Mouse (Mus musculus) kidney, embryonic 14.5 days (tissue): ENCODE measurements around the gene Ddx39. TPM values are rescaled to one million over a fixed set of nuclear protein-coding genes. Genes with fewer than 3 reads are reported as not detected.

Experiments used
- ATAC-seq: fragments of 200-750 bp; cut with Nextera tagmentation; 2 replicates; pipeline ENCODE4 v1.8.0; 2017; ENCODE audit warnings: moderate number of reproducible peaks, mild to moderate bottlenecking, moderate TSS enrichment, moderate library complexity; ENCODE audit not compliant: low FRiP score, low TSS enrichment
- H3K27ac ChIP-seq: fragments of 300-500 bp; sonication (generic); 2 replicates; pipeline ENCODE4 v1.5.1; 2014; ENCODE audit warnings: low read depth, mild to moderate bottlenecking, low read length, moderate library complexity, mixed read lengths
- H3K27me3 ChIP-seq: fragments of 300-500 bp; sonication (generic); 2 replicates; pipeline ENCODE4 v1.6.1; 2014; ENCODE audit warnings: mild to moderate bottlenecking, low read length; ENCODE audit not compliant: control insufficient read depth, insufficient read depth
- H3K36me3 ChIP-seq: fragments of 300-500 bp; sonication (generic); 2 replicates; pipeline ENCODE4 v1.6.1; 2014; ENCODE audit warnings: low read length, mixed read lengths; ENCODE audit not compliant: control insufficient read depth, insufficient read depth
- H3K4me1 ChIP-seq: fragments of 300-500 bp; sonication (generic); 2 replicates; pipeline ENCODE4 v1.6.1; 2014; ENCODE audit warnings: low read length, mixed read lengths; ENCODE audit not compliant: control insufficient read depth, insufficient read depth
- H3K4me2 ChIP-seq: fragments of 300-500 bp; sonication (generic); replicated peaks from 2 replicates; pipeline ENCODE4 v1.6.1; 2014; ENCODE audit warnings: low read depth, mild to moderate bottlenecking, low read length
- H3K4me3 ChIP-seq: fragments of 300-500 bp; sonication (generic); 2 replicates; pipeline ENCODE4 v1.5.1; 2014; ENCODE audit warnings: mild to moderate bottlenecking, low read length
- H3K9ac ChIP-seq: fragments of 300-500 bp; sonication (generic); 2 replicates; pipeline ENCODE4 v1.6.1; 2014; ENCODE audit warnings: low read depth, mild to moderate bottlenecking, low read length, moderate library complexity
- H3K9me3 ChIP-seq: fragments of 300-500 bp; sonication (generic); 2 replicates; pipeline ENCODE4 v1.6.1; 2016; ENCODE audit warnings: low read length; ENCODE audit not compliant: control insufficient read depth
- WGBS: fragments of 180-500 bp; shearing (Covaris S2); extraction: QIAGEN DNeasy Blood & Tissue Kit; methylation state at CpG from one replicate; pipeline ENCODE4 v1.1.7; 2014; 5-methylcytosine and 5-hydroxymethylcytosine counted together
- polyA plus RNA-seq: library from polyadenylated mRNA; unstranded; fragments of >200 nt; fragmentation: Nextera tagmentation; extraction: Ambion mirVana; gene quantifications from 2 replicates; pipeline ENCODE4 v1.2.1, GENCODE M21; 2014

Gene Ddx39
- polyA plus RNA-seq, 1 experiment from 2014 or later: 194 TPM

GRCm38 (mm10) chr8:83749265-83749664, 34.3 kb downstream of the Ddx39 start:
- Histone ChIP-seq H3K27me3 (peaks cover 5% of the 10 kb centered on the region), H3K4me3 (no peak overlapping the region), H3K4me1 (no peaks in the 10 kb centered on the region), H3K4me2 (no peak overlapping the region), H3K27ac (no peak overlapping the region), H3K9me3 (no peaks in the 10 kb centered on the region), H3K36me3 (no peaks in the 10 kb centered on the region), H3K9ac (no peak overlapping the region)
- WGBS: 85% methylated on average over 9 of the region's 9 CpGs
- ATAC-seq: no peak

GRCm38 (mm10) chr8:83754149-83754548, 39.2 kb downstream of the Ddx39 start:
- H3K9ac ChIP-seq: no peak overlapping the region
- no peaks in the 10 kb centered on the region for H3K9me3 ChIP-seq
- H3K27ac ChIP-seq: no peak overlapping the region
- H3K36me3 ChIP-seq: no peaks in the 10 kb centered on the region
- no peak overlapping the region for H3K4me2 ChIP-seq
- 49% methylated on average over 2 of the region's 3 CpGs for WGBS
- ATAC-seq: no peak
- H3K4me1 ChIP-seq: no peaks in the 10 kb centered on the region
- no peak overlapping the region for H3K4me3 ChIP-seq
- H3K27me3 ChIP-seq: no peaks in the 10 kb centered on the region

GRCm38 (mm10) chr8:83756273-83756672, 41.3 kb downstream of the Ddx39 start:
- 93% methylated on average over 3 of the region's 3 CpGs for WGBS
- Histone ChIP-seq H3K4me2 (no peak overlapping the region), H3K9ac (no peak overlapping the region), H3K27me3 (no peaks in the 10 kb centered on the region), H3K27ac (no peak overlapping the region), H3K36me3 (no peaks in the 10 kb centered on the region), H3K4me3 (no peak overlapping the region), H3K9me3 (no peaks in the 10 kb centered on the region), H3K4me1 (no peaks in the 10 kb centered on the region)
- ATAC-seq: no peak

- Histone ChIP-seq H3K4me2 (no peak overlapping the region), H3K4me1 (no peaks in the 10 kb centered on the region), H3K4me3 (no peak overlapping the region), H3K9me3 (no peaks in the 10 kb centered on the region), H3K36me3 (no peaks in the 10 kb centered on the region), H3K27me3 (no peaks in the 10 kb centered on the region), H3K27ac (no peak overlapping the region), H3K9ac (no peak overlapping the region)
- no peak for ATAC-seq
- 82% methylated on average over 6 of the region's 6 CpGs for WGBS
These were observed 42.2 kb downstream of the Ddx39 start for GRCm38 (mm10) chr8:83757084-83757607.

GRCm38 (mm10) chr8:83758298-83758697, 43.3 kb downstream of the Ddx39 start:
- ATAC-seq: no peak

GRCm38 (mm10) chr8:83759231-83759759, 44.3 kb downstream of the Ddx39 start:
- no peak overlapping the region for H3K9ac ChIP-seq
- 78% methylated on average over 2 of the region's 2 CpGs for WGBS
- no peak overlapping the region for H3K4me2 ChIP-seq
- H3K36me3 ChIP-seq: no peaks in the 10 kb centered on the region
- H3K27me3 ChIP-seq: no peaks in the 10 kb centered on the region
- H3K27ac ChIP-seq: no peak overlapping the region
- no peak overlapping the region for H3K4me3 ChIP-seq
- ATAC-seq: no peak
- H3K9me3 ChIP-seq: no peaks in the 10 kb centered on the region
- H3K4me1 ChIP-seq: no peaks in the 10 kb centered on the region

More at GRCm38 (mm10) chr8:83758298-83758697, 43.3 kb downstream of the Ddx39 start:
- no peaks in the 10 kb centered on the region for H3K27me3 ChIP-seq
- no peaks in the 10 kb centered on the region for H3K9me3 ChIP-seq
- H3K4me2 ChIP-seq: no peak overlapping the region
- H3K36me3 ChIP-seq: no peaks in the 10 kb centered on the region
- H3K4me1 ChIP-seq: no peaks in the 10 kb centered on the region
- 66% methylated on average over 5 of the region's 5 CpGs for WGBS
- H3K4me3 ChIP-seq: no peak overlapping the region
- H3K9ac ChIP-seq: no peak overlapping the region
- no peak overlapping the region for H3K27ac ChIP-seq

GRCm38 (mm10) chr8:83764116-83764515, 49.1 kb downstream of the Ddx39 start:
- no peak overlapping the region for H3K4me3 ChIP-seq
- no peak for ATAC-seq
- no peak overlapping the region for H3K9ac ChIP-seq
- H3K36me3 ChIP-seq: no peaks in the 10 kb centered on the region
- H3K4me2 ChIP-seq: no peak overlapping the region
- H3K27ac ChIP-seq: no peak overlapping the region
- no peaks in the 10 kb centered on the region for H3K4me1 ChIP-seq
- H3K27me3 ChIP-seq: no peaks in the 10 kb centered on the region
- no peaks in the 10 kb centered on the region for H3K9me3 ChIP-seq
- 91% methylated on average over 8 of the region's 8 CpGs for WGBS

- Histone ChIP-seq H3K4me1 (no peaks in the 10 kb centered on the region), H3K9ac (no peak overlapping the region), H3K4me2 (no peak overlapping the region), H3K27ac (no peak overlapping the region), H3K27me3 (no peaks in the 10 kb centered on the region), H3K36me3 (no peaks in the 10 kb centered on the region), H3K4me3 (no peak overlapping the region), H3K9me3 (no peaks in the 10 kb centered on the region)
- no peak for ATAC-seq
- 78% methylated on average over 2 of the region's 2 CpGs for WGBS
These were observed 49.7 kb downstream of the Ddx39 start for GRCm38 (mm10) chr8:83764717-83765116.

- H3K36me3 ChIP-seq: no peaks in the 10 kb centered on the region
- H3K27me3 ChIP-seq: no peaks in the 10 kb centered on the region
- no peak overlapping the region for H3K27ac ChIP-seq
- H3K9me3 ChIP-seq: no peaks in the 10 kb centered on the region
- H3K9ac ChIP-seq: no peak overlapping the region
- no peak for ATAC-seq
- no peaks in the 10 kb centered on the region for H3K4me1 ChIP-seq
- no peak overlapping the region for H3K4me3 ChIP-seq
- no peak overlapping the region for H3K4me2 ChIP-seq
These were observed 50.7 kb downstream of the Ddx39 start for GRCm38 (mm10) chr8:83765663-83766062.
